Comparison of ENCODE assay signal across 8 mouse cellular contexts in genomic region chr5:115507981-115508858, GRCm38 (mm10). TPM values are rescaled to one million over a fixed set of nuclear protein-coding genes. Genes with fewer than 3 reads are reported as not detected.
A peak's percentile ranks its signal among the peaks of the same experiment; 100 is the strongest.
DNase-seq lines count a peak whose midpoint lies in the region; ATAC-seq lines count a peak whose summit lies in the region.

No protein-coding gene starts in this region.

- peak overlapping the region; percentile 92 for H3K9ac ChIP-seq in heart, embryonic 16.5 days (ENCODE audit: low read length)
- peak overlapping the region; percentile 91; the same call in 1 of the 2 replicates for H3K9ac ChIP-seq in midbrain, embryonic 11.5 days (ENCODE audit: low read length)

- peaks cover 33% of the 10 kb centered on the region for H3K4me1 ChIP-seq in heart, embryonic 16.5 days (ENCODE audit: control insufficient read depth, insufficient read depth, low read length)
- peaks cover 26% of the 10 kb centered on the region for H3K4me1 ChIP-seq in midbrain, embryonic 11.5 days (ENCODE audit: control insufficient read depth, insufficient read depth, low read length)

- H3K27ac ChIP-seq in heart, embryonic 16.5 days (ENCODE audit: low read length): peak overlapping the region; percentile 78
- H3K27ac ChIP-seq in midbrain, embryonic 11.5 days (ENCODE audit: low read depth, low read length): no peak overlapping the region

- no peaks in the 10 kb centered on the region for H3K9me3 ChIP-seq in heart, embryonic 16.5 days (replicated peaks; ENCODE audit: control insufficient read depth, low read length)
- H3K9me3 ChIP-seq in midbrain, embryonic 11.5 days (ENCODE audit: control insufficient read depth, low read length): no peaks in the 10 kb centered on the region

- H3K4me2 ChIP-seq in heart, embryonic 16.5 days (ENCODE audit: low read depth, low read length): peak overlapping the region; percentile 87
- peak overlapping the region; percentile 87; the same call in 1 of the 2 replicates for H3K4me2 ChIP-seq in midbrain, embryonic 11.5 days

- peaks cover 2% of the 10 kb centered on the region; the same call in 1 of the 2 replicates for H3K36me3 ChIP-seq in heart, embryonic 16.5 days (ENCODE audit: control insufficient read depth, insufficient read depth)
- no peaks in the 10 kb centered on the region for H3K36me3 ChIP-seq in midbrain, embryonic 11.5 days (ENCODE audit: control insufficient read depth, insufficient read depth, low read length)

- peak; percentile 63 for DNase-seq in gastrocnemius, adult 18-20 months (ENCODE audit: low spot score)
- no peak for DNase-seq in gastrocnemius, postnatal 25 days
- peak; percentile 77 for DNase-seq in cerebellum, adult 8-10 months
- peak; percentile 89 to 91 for DNase-seq in kidney, postnatal 25 days
- DNase-seq in midbrain, embryonic 11.5 days (ENCODE audit: low spot score, missing footprints): peak; percentile 84
- no peak for DNase-seq in frontal cortex, postnatal 10 days (ENCODE audit: low spot score in 2 of 2)

- 34% methylated on average over 18 of the region's 18 CpGs for WGBS in heart, embryonic 16.5 days
- WGBS in midbrain, embryonic 11.5 days: 50% methylated on average over 18 of the region's 18 CpGs

- H3K4me3 ChIP-seq in heart, embryonic 16.5 days (ENCODE audit: low read length): peak overlapping the region; percentile 88
- H3K4me3 ChIP-seq in midbrain, embryonic 11.5 days (ENCODE audit: low read depth, low read length): peak overlapping the region; percentile 82

- ATAC-seq in heart, embryonic 16.5 days (replicated peaks; ENCODE audit: extremely low read depth, insufficient read depth, low FRiP score): 0 out of 2 replicates have a peak, but pooled peaks have one; percentile 14
- ATAC-seq in midbrain, embryonic 11.5 days (ENCODE audit: low FRiP score): no peak
- ATAC-seq in frontal cortex, adult (ENCODE audit: low TSS enrichment): no peak

- H3K27me3 ChIP-seq in heart, embryonic 16.5 days (ENCODE audit: control insufficient read depth, insufficient read depth, low read length): no peaks in the 10 kb centered on the region
- no peaks in the 10 kb centered on the region for H3K27me3 ChIP-seq in midbrain, embryonic 11.5 days (ENCODE audit: control insufficient read depth, insufficient read depth, low read length)

RNA-seq across cellular contexts. Expression of gene Pxn, which starts 1.7 kb away (rescaled TPM):
- 10 to 100 TPM; 87.2 to 94.2 TPM for total RNA-seq in gastrocnemius, adult 18-20 months (2021)
- 10 to 100 TPM; 70.0 to 78.1 TPM for total RNA-seq in gastrocnemius, postnatal 25 days (2021)
- 39.1 and 40.6 TPM in 2 replicates for polyA plus RNA-seq in heart, embryonic 16.5 days (2015; fragmentation: Nextera tagmentation; extraction: Ambion mirVana)
- polyA plus RNA-seq in midbrain, embryonic 11.5 days (2014; fragmentation: Nextera tagmentation; extraction: Ambion mirVana): 7.3 and 7.7 TPM in 2 replicates

RNA-seq across cellular contexts. Expression of gene Sirt4, which starts 23.7 kb away (rescaled TPM):
- 10 to 100 TPM; 14.8 to 16.5 TPM for total RNA-seq in gastrocnemius, adult 18-20 months (2021)
- total RNA-seq in gastrocnemius, postnatal 25 days (2021): 10 to 100 TPM; 13.8 to 14.1 TPM
- polyA plus RNA-seq in heart, embryonic 16.5 days (2015; fragmentation: Nextera tagmentation; extraction: Ambion mirVana): 18.7 and 24.0 TPM in 2 replicates
- 16.2 and 18.9 TPM in 2 replicates for polyA plus RNA-seq in midbrain, embryonic 11.5 days (2014; fragmentation: Nextera tagmentation; extraction: Ambion mirVana)

RNA-seq across cellular contexts. Expression of gene Pla2g1b, which starts 42.2 kb away (rescaled TPM):
- total RNA-seq in gastrocnemius, adult 18-20 months (2021): not detected
- not detected for total RNA-seq in gastrocnemius, postnatal 25 days (2021)
- polyA plus RNA-seq in heart, embryonic 16.5 days (2015; fragmentation: Nextera tagmentation; extraction: Ambion mirVana): 0.46 and 0.92 TPM in 2 replicates
- not detected in 2 replicates for polyA plus RNA-seq in midbrain, embryonic 11.5 days (2014; fragmentation: Nextera tagmentation; extraction: Ambion mirVana)

RNA-seq across cellular contexts. Expression of gene Rplp0, which starts 51.0 kb away (rescaled TPM):
- 100 to 1,000 TPM; 617 to 621 TPM for total RNA-seq in gastrocnemius, adult 18-20 months (2021)
- total RNA-seq in gastrocnemius, postnatal 25 days (2021): 100 to 1,000 TPM; 558 to 572 TPM
- polyA plus RNA-seq in heart, embryonic 16.5 days (2015; fragmentation: Nextera tagmentation; extraction: Ambion mirVana): 1,003 and 1,029 TPM in 2 replicates
- 1,161 and 1,182 TPM in 2 replicates for polyA plus RNA-seq in midbrain, embryonic 11.5 days (2014; fragmentation: Nextera tagmentation; extraction: Ambion mirVana)

RNA-seq across cellular contexts. Expression of gene Gcn1l1, which starts 56.8 kb away (rescaled TPM):
- 10 to 100 TPM; 27.9 to 31.1 TPM for total RNA-seq in gastrocnemius, adult 18-20 months (2021)
- total RNA-seq in gastrocnemius, postnatal 25 days (2021): 10 to 100 TPM; 26.1 to 30.7 TPM
- 20.9 and 27.6 TPM in 2 replicates for polyA plus RNA-seq in heart, embryonic 16.5 days (2015; fragmentation: Nextera tagmentation; extraction: Ambion mirVana)
- polyA plus RNA-seq in midbrain, embryonic 11.5 days (2014; fragmentation: Nextera tagmentation; extraction: Ambion mirVana): 27.6 and 32.2 TPM in 2 replicates

Comparison
In these comparisons a context has a peak if more than half of its experiments do, and no peak if none do; other contexts are left out.
1. DNase-seq: peak in gastrocnemius, adult 18-20 months (single experiment), cerebellum, adult 8-10 months (single experiment), kidney, postnatal 25 days (2 of 2) and midbrain, embryonic 11.5 days (single experiment); none in gastrocnemius, postnatal 25 days (single experiment) and frontal cortex, postnatal 10 days (0 of 2).